Mouse (Mus musculus) gastrocnemius, postnatal 4 days (tissue): ENCODE results near the gene Hdac5. TPM values are rescaled to one million over a fixed set of nuclear protein-coding genes. Genes with fewer than 3 reads are reported as not detected.

ENCODE experiments used
- microRNA-seq: library from miRNA; unstranded; fragments of <30 nt; microRNA quantifications from one replicate; pipeline ENCODE4 v1.2.0, GENCODE M21; 2021
- total RNA-seq, 2 experiments: library from RNA; stranded (reverse); gene quantifications; 2 replicates each; pipeline ENCODE4 v1.2.3; 2021

The Hdac5 gene
- total RNA-seq, 2 experiments from 2014 or later: 110 to 112 TPM

Small RNA genes lying within 50 kb of the gene (microRNA-seq; reads per million reads assigned to microRNA genes)
- not detected for gene Mir8101

Other genes starting within 250 kb of the Hdac5 start
- gene Cfap97d1, start 245.9 kb downstream of the Hdac5 start, total RNA-seq: not detected
- gene Dusp3, start 243.2 kb downstream of the Hdac5 start, total RNA-seq: 100 to 1,000 TPM; 140 to 145 TPM
- gene Mpp3, start 201.7 kb downstream of the Hdac5 start, total RNA-seq: 10 to 100 TPM; 55.8 to 95.9 TPM
- 10 to 100 TPM; 12.8 to 13.2 TPM for gene Cd300lg, start 188.7 kb downstream of the Hdac5 start, total RNA-seq
- 1 to 10 TPM; 1.7 to 2.5 TPM for gene Mpp2, start 141.7 kb downstream of the Hdac5 start, total RNA-seq
- gene Ppy, start 128.8 kb downstream of the Hdac5 start, total RNA-seq: not detected
- gene Pyy, start 122.3 kb downstream of the Hdac5 start, total RNA-seq: not detected
- gene Nags, start 84.7 kb downstream of the Hdac5 start, total RNA-seq: under 1 TPM in 1 of 2 experiments, not detected in 1; 0.13 TPM
- 10 to 100 TPM; 15.1 to 16.1 TPM for gene Tmem101, start 73.8 kb downstream of the Hdac5 start, total RNA-seq
- 10 to 100 TPM; 75.1 to 78.3 TPM for gene Lsm12, start 44.9 kb downstream of the Hdac5 start, total RNA-seq
- 10 to 100 TPM; 28.1 to 32.0 TPM for gene G6pc3, start 40.5 kb downstream of the Hdac5 start, total RNA-seq
- gene BC030867, start 18.7 kb upstream of the Hdac5 start, total RNA-seq: 1 to 10 TPM; 2.3 to 2.6 TPM
- 10 to 100 TPM; 25.7 to 31.1 TPM for gene Asb16, start 38.6 kb upstream of the Hdac5 start, total RNA-seq
- 10 to 100 TPM; 25.9 to 26.3 TPM for gene Tmub2, start 54.8 kb upstream of the Hdac5 start, total RNA-seq
- gene Atxn7l3, start 66.5 kb upstream of the Hdac5 start, total RNA-seq: 10 to 100 TPM; 40.3 to 40.9 TPM
- 10 to 100 TPM; 85.8 to 98.3 TPM for gene Ubtf, start 89.6 kb upstream of the Hdac5 start, total RNA-seq
- 1 to 10 TPM; 2.5 to 7.2 TPM for gene Slc4a1, start 136.0 kb upstream of the Hdac5 start, total RNA-seq
- gene Rundc3a, start 163.2 kb upstream of the Hdac5 start, total RNA-seq: 1 to 10 TPM; 1.3 to 1.4 TPM
- gene Slc25a39, start 177.8 kb upstream of the Hdac5 start, total RNA-seq: 10 to 100 TPM; 54.5 to 66.3 TPM
- 100 to 1,000 TPM; 129 to 130 TPM for gene Grn, start 200.1 kb upstream of the Hdac5 start, total RNA-seq
- gene Fam171a2, start 217.5 kb upstream of the Hdac5 start, total RNA-seq: 10 to 100 TPM; 27.4 to 43.6 TPM
- 1 to 10 TPM; 3.2 to 4.7 TPM for gene Itga2b, start 240.0 kb upstream of the Hdac5 start, total RNA-seq